ENCODE assay signal across 28 mouse cellular contexts in genomic region chr6:5783830-5784229, GRCm38 (mm10). TPM values are rescaled to one million over a fixed set of nuclear protein-coding genes. Genes with fewer than 3 reads are reported as not detected.
DNase-seq lines count a peak whose midpoint lies in the region; ATAC-seq lines count a peak whose summit lies in the region.
"Had no signal": no experiment of that assay in that cellular context is flagged by ENCODE, and none has a peak within 500 bp of the region (broad histone marks: within the 10 kb centered on the region; RNA-seq: fewer than 3 reads in every experiment).

No protein-coding gene starts in this region.

- DNase-seq in embryo, embryonic 10 days (ENCODE audit: low spot score), result peak; percentile 12
- DNase-seq in embryo, embryonic 9.5 days (ENCODE audit: extremely low spot score), result no peak
- no peak for DNase-seq in limb, embryonic 10.5 days (ENCODE audit: low spot score)
- DNase-seq in embryonic facial prominence, embryonic 14.5 days (ENCODE audit: low spot score), result peak; percentile 68
- DNase-seq in mesoderm, embryonic 11.5 days (ENCODE audit: low read depth, low spot score), result peak; percentile 41
- DNase-seq in kidney, postnatal 10 days, result no peak
- DNase-seq: adrenal gland, adult 8-10 months; adrenal gland, postnatal 25 days; cerebellum, adult 2 months; cerebellum, adult 9-11 months; cerebellum, postnatal 25 days; gastrocnemius, postnatal 10 days; gastrocnemius, postnatal 36 days; heart, postnatal 10 days; heart, postnatal 36 days had no signal

- WGBS in limb, embryonic 13.5 days, result 65% methylated on average over 14 of the region's 14 CpGs
- 82% methylated on average over 14 of the region's 14 CpGs for WGBS in limb, embryonic 10.5 days
- WGBS in embryonic facial prominence, embryonic 14.5 days, result 63% methylated on average over 14 of the region's 14 CpGs
- WGBS in neural tube, embryonic 15.5 days, result 87% methylated on average over 14 of the region's 14 CpGs

- no peak overlapping the region for H3K9ac ChIP-seq in limb, embryonic 13.5 days
- H3K9ac ChIP-seq in embryonic facial prominence, embryonic 14.5 days (ENCODE audit: low read depth, low read length), result no peak overlapping the region
- H3K9ac ChIP-seq in neural tube, embryonic 15.5 days (replicated peaks), result no peak overlapping the region
- H3K9ac ChIP-seq: embryonic facial prominence, embryonic 12.5 days; forebrain, embryonic 12.5 days; forebrain, embryonic 15.5 days; heart, embryonic 12.5 days; heart, embryonic 15.5 days; hindbrain, embryonic 13.5 days; intestine, embryonic 15.5 days had no signal

- no peaks in the 10 kb centered on the region for H3K4me1 ChIP-seq in limb, embryonic 13.5 days
- no peaks in the 10 kb centered on the region for H3K4me1 ChIP-seq in limb, embryonic 10.5 days
- H3K4me1 ChIP-seq in embryonic facial prominence, embryonic 14.5 days (ENCODE audit: control insufficient read depth, insufficient read depth, low read length), result no peaks in the 10 kb centered on the region; the same call in 1 of the 2 replicates
- no peaks in the 10 kb centered on the region for H3K4me1 ChIP-seq in neural tube, embryonic 15.5 days
- H3K4me1 ChIP-seq: embryonic facial prominence, embryonic 12.5 days; forebrain, embryonic 12.5 days; forebrain, embryonic 15.5 days; heart, embryonic 12.5 days; heart, embryonic 15.5 days; hindbrain, embryonic 10.5 days; hindbrain, embryonic 13.5 days; intestine, embryonic 15.5 days had no signal

- H3K9me3 ChIP-seq in limb, embryonic 13.5 days, result no peaks in the 10 kb centered on the region
- H3K9me3 ChIP-seq in limb, embryonic 10.5 days (replicated peaks), result no peaks in the 10 kb centered on the region
- no peaks in the 10 kb centered on the region for H3K9me3 ChIP-seq in embryonic facial prominence, embryonic 14.5 days (ENCODE audit: control insufficient read depth, low read length)
- H3K9me3 ChIP-seq in neural tube, embryonic 15.5 days (replicated peaks), result no peaks in the 10 kb centered on the region
- H3K9me3 ChIP-seq: embryonic facial prominence, embryonic 12.5 days; forebrain, embryonic 12.5 days; forebrain, embryonic 15.5 days; heart, embryonic 12.5 days; heart, embryonic 15.5 days; hindbrain, embryonic 10.5 days; hindbrain, embryonic 13.5 days; intestine, embryonic 15.5 days had no signal

- no peak overlapping the region for H3K27ac ChIP-seq in limb, embryonic 13.5 days
- no peak overlapping the region for H3K27ac ChIP-seq in limb, embryonic 10.5 days
- no peak overlapping the region for H3K27ac ChIP-seq in embryonic facial prominence, embryonic 14.5 days (replicated peaks; ENCODE audit: low read depth, low read length)
- no peak overlapping the region for H3K27ac ChIP-seq in neural tube, embryonic 15.5 days (replicated peaks)
- H3K27ac ChIP-seq: embryonic facial prominence, embryonic 12.5 days; forebrain, embryonic 12.5 days; forebrain, embryonic 15.5 days; heart, embryonic 15.5 days; hindbrain, embryonic 10.5 days; hindbrain, embryonic 13.5 days; intestine, embryonic 15.5 days had no signal

- no peak overlapping the region for H3K4me3 ChIP-seq in limb, embryonic 13.5 days
- H3K4me3 ChIP-seq in limb, embryonic 10.5 days, result no peak overlapping the region
- no peak overlapping the region for H3K4me3 ChIP-seq in embryonic facial prominence, embryonic 14.5 days (ENCODE audit: low read depth, low read length)
- no peak overlapping the region for H3K4me3 ChIP-seq in neural tube, embryonic 15.5 days (replicated peaks)
- H3K4me3 ChIP-seq: embryonic facial prominence, embryonic 12.5 days; erythroblast, embryonic 14.5 days; forebrain, embryonic 12.5 days; forebrain, embryonic 15.5 days; heart, embryonic 12.5 days; heart, embryonic 15.5 days; hindbrain, embryonic 10.5 days; hindbrain, embryonic 13.5 days; intestine, embryonic 15.5 days had no signal

- no peaks in the 10 kb centered on the region for H3K27me3 ChIP-seq in limb, embryonic 13.5 days
- no peaks in the 10 kb centered on the region for H3K27me3 ChIP-seq in limb, embryonic 10.5 days (ENCODE audit: low read depth, poor library complexity, severe bottlenecking)
- H3K27me3 ChIP-seq in embryonic facial prominence, embryonic 14.5 days (replicated peaks; ENCODE audit: control insufficient read depth, insufficient read depth, low read length), result no peaks in the 10 kb centered on the region
- H3K27me3 ChIP-seq in neural tube, embryonic 15.5 days (replicated peaks), result no peaks in the 10 kb centered on the region
- H3K27me3 ChIP-seq: embryonic facial prominence, embryonic 12.5 days; forebrain, embryonic 12.5 days; forebrain, embryonic 15.5 days; heart, embryonic 12.5 days; heart, embryonic 15.5 days; hindbrain, embryonic 13.5 days; intestine, embryonic 15.5 days had no signal

- peak; percentile 51; the same call in 1 of the 2 replicates for ATAC-seq in limb, embryonic 13.5 days (ENCODE audit: low FRiP score, low read depth)
- ATAC-seq in embryonic facial prominence, embryonic 14.5 days (ENCODE audit: low read depth), result 0 out of 2 replicates have a peak, but pooled peaks have one; percentile 18
- ATAC-seq in neural tube, embryonic 15.5 days (ENCODE audit: low FRiP score), result no peak
- ATAC-seq: activated CD4-positive, CD25-positive, alpha-beta regulatory T cell, adult 4 months; forebrain, embryonic 15.5 days; hindbrain, embryonic 16.5 days; intestine, embryonic 15.5 days had no signal

- H3K36me3 ChIP-seq in limb, embryonic 13.5 days, result no peaks in the 10 kb centered on the region
- no peaks in the 10 kb centered on the region for H3K36me3 ChIP-seq in limb, embryonic 10.5 days
- no peaks in the 10 kb centered on the region for H3K36me3 ChIP-seq in embryonic facial prominence, embryonic 14.5 days (ENCODE audit: control insufficient read depth, insufficient read depth, low read length)
- H3K36me3 ChIP-seq in neural tube, embryonic 15.5 days, result no peaks in the 10 kb centered on the region
- H3K36me3 ChIP-seq: embryonic facial prominence, embryonic 12.5 days; forebrain, embryonic 12.5 days; forebrain, embryonic 15.5 days; heart, embryonic 12.5 days; heart, embryonic 15.5 days; hindbrain, embryonic 10.5 days; hindbrain, embryonic 13.5 days; intestine, embryonic 15.5 days had no signal

- H3K4me2 ChIP-seq in limb, embryonic 13.5 days (replicated peaks), result no peak overlapping the region
- H3K4me2 ChIP-seq in embryonic facial prominence, embryonic 14.5 days (ENCODE audit: low read depth, low read length), result no peak overlapping the region
- H3K4me2 ChIP-seq in neural tube, embryonic 15.5 days, result no peak overlapping the region
- H3K4me2 ChIP-seq: embryonic facial prominence, embryonic 12.5 days; forebrain, embryonic 12.5 days; forebrain, embryonic 15.5 days; heart, embryonic 12.5 days; heart, embryonic 15.5 days; hindbrain, embryonic 13.5 days; intestine, embryonic 15.5 days had no signal

RNA-seq across cellular contexts. Expression of gene Dync1i1, which starts 58.4 kb away (rescaled TPM):
- polyA plus RNA-seq in limb, embryonic 13.5 days (2015; fragmentation: Nextera tagmentation; extraction: Ambion mirVana), result 9.3 and 10.7 TPM in 2 replicates
- 5.6 and 5.8 TPM in 2 replicates for polyA plus RNA-seq in limb, embryonic 10.5 days (2016; fragmentation: Nextera tagmentation; extraction: Ambion mirVana)
- 14.3 and 15.5 TPM in 2 replicates for polyA plus RNA-seq in embryonic facial prominence, embryonic 14.5 days (2014; fragmentation: Nextera tagmentation; extraction: Ambion mirVana)
- polyA plus RNA-seq in neural tube, embryonic 15.5 days (2015; fragmentation: Nextera tagmentation; extraction: Ambion mirVana), result 42.9 and 46.2 TPM in 2 replicates
- polyA plus RNA-seq: activated CD4-positive, CD25-positive, alpha-beta regulatory T cell, adult 4 months; erythroblast, embryonic 14.5 days had no signal

Comparison
In these comparisons a context has a peak if more than half of its experiments do, and no peak if none do; other contexts are left out.
1. DNase-seq: peak in embryo, embryonic 10 days (single experiment), embryonic facial prominence, embryonic 14.5 days (single experiment) and mesoderm, embryonic 11.5 days (single experiment); none in embryo, embryonic 9.5 days (single experiment), limb, embryonic 10.5 days (single experiment) and kidney, postnatal 10 days (single experiment).